Mouse (Mus musculus): Measurements from ENCODE around the gene Ankrd6.

DNA sequence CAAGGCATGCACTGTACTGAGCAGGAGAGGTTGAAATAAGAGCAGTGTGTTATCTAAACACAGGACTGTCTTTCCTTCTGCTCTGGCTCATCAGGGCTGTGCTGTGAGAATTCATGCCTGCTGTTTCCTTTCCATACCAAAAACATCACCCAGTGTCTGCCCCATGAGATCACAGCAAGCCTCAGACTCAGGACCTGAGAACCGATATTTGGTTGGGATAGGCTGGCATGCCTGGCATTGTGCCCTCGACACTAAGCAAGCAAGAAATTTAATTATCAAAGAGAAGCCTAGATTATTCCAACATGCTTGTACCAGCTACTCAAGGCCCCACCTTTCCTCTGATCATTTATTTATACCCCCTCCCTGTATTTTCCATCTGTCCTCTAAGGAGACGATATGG lies 116.1 kb downstream of the Ankrd6 start:
- no peak for TF ChIP-seq CTCF (conservative IDR thresholded peaks at IDR 0.05 in 1 of 2, IDR thresholded peaks at IDR 0.05 in 1 of 2; ENCODE audit: low read depth in 2 of 2, low read length in 2 of 2)
- no peak for TF ChIP-seq EP300 (IDR thresholded peaks at IDR 0.05; ENCODE audit: low read length)
